Mouse (Mus musculus): Measurements from ENCODE around the gene Prdm16. TPM values are rescaled to one million over a fixed set of nuclear protein-coding genes. Genes with fewer than 3 reads are reported as not detected.

Prdm16 gene
- total RNA-seq, 1 experiment = 3.1 TPM

DNA sequence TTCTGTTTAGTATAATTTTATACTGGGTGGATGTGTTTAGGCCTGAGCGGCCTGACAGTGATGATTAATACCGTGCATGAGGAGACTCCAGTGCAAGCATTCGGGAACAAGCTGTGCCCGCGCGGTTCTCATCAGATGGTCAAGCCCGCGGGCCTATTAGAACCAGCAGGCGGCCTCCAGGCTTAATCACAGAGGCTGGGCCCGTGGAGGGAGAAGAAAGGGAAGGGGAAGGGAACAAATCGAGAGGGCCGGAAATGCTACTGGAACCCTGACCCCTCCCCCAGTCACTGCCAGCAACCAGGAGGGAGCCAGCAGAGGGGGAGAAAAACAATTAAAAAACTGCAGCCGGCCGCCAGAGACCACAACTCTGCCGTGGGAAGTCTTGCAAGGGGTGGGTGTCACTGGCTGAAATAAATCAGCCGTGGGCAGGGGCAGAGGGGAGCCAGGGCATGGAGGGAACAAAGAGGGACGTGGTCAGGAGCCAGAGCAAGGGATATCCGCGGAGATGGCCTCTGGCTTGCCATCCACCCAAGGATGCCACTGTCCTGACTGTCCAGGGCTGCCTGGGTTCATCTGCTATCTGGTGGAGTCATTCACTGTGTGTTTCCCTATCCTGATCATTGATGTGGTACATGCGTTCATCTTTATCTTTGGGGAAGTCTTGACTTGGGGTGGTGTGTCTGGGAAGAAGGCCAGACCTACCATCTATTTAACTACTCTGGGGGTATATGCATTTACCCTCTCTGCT, 246.2 kb downstream of the Prdm16 start:
- Histone ChIP-seq H3K4me3 (ENCODE audit: insufficient read depth in 1 of 2, low read depth in 1 of 2, low read length in 2 of 2, poor library complexity in 1 of 2, severe bottlenecking in 1 of 2) (no peak overlapping the region), H3K9ac (ENCODE audit: insufficient read depth, low read depth, low read length, poor library complexity, severe bottlenecking) (no peak overlapping the region)

DNA sequence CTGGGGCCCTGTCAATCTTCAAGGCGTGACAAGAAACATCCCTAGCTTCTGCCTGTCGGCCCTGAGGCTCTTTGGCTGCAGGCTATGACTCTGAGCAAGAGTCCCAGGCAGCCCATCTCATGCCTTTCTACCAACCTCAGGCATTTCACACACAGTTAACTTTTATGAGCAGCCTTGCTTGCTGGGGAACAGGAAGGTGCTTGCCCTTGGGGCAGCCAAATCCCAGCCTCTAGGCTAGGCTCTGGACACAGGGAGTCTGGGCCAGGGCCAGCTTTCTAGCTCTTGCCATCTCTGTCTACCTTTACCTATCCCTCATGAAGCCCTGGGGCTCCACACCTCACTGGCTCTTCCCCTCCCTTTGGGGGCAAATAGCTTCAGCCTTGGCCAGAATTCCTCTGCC, 247.0 kb downstream of the Prdm16 start:
- DNase-seq (ENCODE audit: low read depth, low spot score) = no peak
- TF ChIP-seq ZC3H11A (IDR thresholded peaks at IDR 0.05; ENCODE audit: borderline replicate concordance, low read depth, low read length) (no peak), ZNF384 (IDR thresholded peaks at IDR 0.05; ENCODE audit: low read depth, low read length) (no peak), MAFK (IDR thresholded peaks at IDR 0.05; ENCODE audit: insufficient read depth, low read depth, low read length) (no peak), CHD2 (IDR thresholded peaks at IDR 0.05; ENCODE audit: low read depth, low read length) (no peak), HCFC1 (IDR thresholded peaks at IDR 0.05; ENCODE audit: borderline replicate concordance, insufficient read depth, low read length) (no peak)
- Histone ChIP-seq H3K9ac (ENCODE audit: insufficient read depth, low read depth, low read length, poor library complexity, severe bottlenecking) (no peak overlapping the region), H3K9me3 (ENCODE audit: control insufficient read depth, insufficient read depth, low read depth, low read length) (no peaks in the 10 kb centered on the region), H3K4me1 (ENCODE audit: control insufficient read depth in 2 of 2, insufficient read depth in 2 of 2, low read length in 2 of 2, poor library complexity in 1 of 2) (peaks cover 0 to 7% of the 10 kb centered on the region in 2 experiments; a peak in 1 of 4 replicates), H3K27ac (ENCODE audit: insufficient read depth, low read depth, low read length, poor library complexity, severe bottlenecking) (no peak overlapping the region), H3K36me3 (ENCODE audit: control insufficient read depth, insufficient read depth, low read length, poor library complexity, severe bottlenecking) (no peaks in the 10 kb centered on the region), H3K4me3 (ENCODE audit: insufficient read depth in 1 of 2, low read depth in 1 of 2, low read length in 2 of 2, poor library complexity in 1 of 2, severe bottlenecking in 1 of 2) (no peak overlapping the region)
- in situ Hi-C loops (cut with MboI; ENCODE audit: low sequenced_read_pairs in 2 of 2, unreplicated experiment in 2 of 2) = no loop called here

More for the DNA sequence above, 246.2 kb downstream of the Prdm16 start:
- DNase-seq (ENCODE audit: low read depth, low spot score) = no peak
- H3K27ac ChIP-seq (ENCODE audit: insufficient read depth, low read depth, low read length, poor library complexity, severe bottlenecking) = no peak overlapping the region
- in situ Hi-C loops (cut with MboI; ENCODE audit: low sequenced_read_pairs in 2 of 2, unreplicated experiment in 2 of 2) = no loop called here
- no peaks in the 10 kb centered on the region for H3K36me3 ChIP-seq (ENCODE audit: control insufficient read depth, insufficient read depth, low read length, poor library complexity, severe bottlenecking)
- H3K4me1 ChIP-seq (ENCODE audit: control insufficient read depth in 2 of 2, insufficient read depth in 2 of 2, low read length in 2 of 2, poor library complexity in 1 of 2) = peaks cover 0 to 7% of the 10 kb centered on the region in 2 experiments; a peak in 1 of 4 replicates
- no peak for TF ChIP-seq ZC3H11A (IDR thresholded peaks at IDR 0.05; ENCODE audit: borderline replicate concordance, low read depth, low read length)
- TF ChIP-seq MAFK (IDR thresholded peaks at IDR 0.05; ENCODE audit: insufficient read depth, low read depth, low read length) = no peak
- TF ChIP-seq CHD2 (IDR thresholded peaks at IDR 0.05; ENCODE audit: low read depth, low read length) = no peak
- TF ChIP-seq ZNF384 (IDR thresholded peaks at IDR 0.05; ENCODE audit: low read depth, low read length) = no peak
- TF ChIP-seq HCFC1 (IDR thresholded peaks at IDR 0.05; ENCODE audit: borderline replicate concordance, insufficient read depth, low read length) = no peak
- no peaks in the 10 kb centered on the region for H3K9me3 ChIP-seq (ENCODE audit: control insufficient read depth, insufficient read depth, low read depth, low read length)

DNA sequence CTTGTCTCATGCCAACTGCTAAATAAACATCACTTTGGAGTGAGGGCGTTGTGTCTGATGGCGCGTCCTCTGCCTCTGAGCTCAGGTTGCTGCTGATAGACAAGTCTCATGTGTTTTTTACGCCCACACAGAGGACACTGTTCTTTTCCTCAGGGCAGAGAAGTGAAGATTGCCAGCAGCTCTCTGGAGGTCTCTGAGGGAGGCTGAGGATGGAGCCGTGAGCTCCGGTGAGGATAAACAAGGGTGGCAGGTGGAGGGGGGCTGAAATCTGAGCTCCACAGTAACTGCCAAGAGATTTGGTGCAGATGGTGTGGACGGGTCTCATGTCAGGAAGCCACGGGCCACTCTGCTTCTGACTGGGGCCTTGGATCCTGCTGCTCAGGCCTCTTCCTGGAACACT, 249.9 kb downstream of the Prdm16 start:
- Histone ChIP-seq H3K9me3 (ENCODE audit: control insufficient read depth, insufficient read depth, low read depth, low read length) (no peaks in the 10 kb centered on the region), H3K4me3 (ENCODE audit: insufficient read depth in 1 of 2, low read depth in 1 of 2, low read length in 2 of 2, poor library complexity in 1 of 2, severe bottlenecking in 1 of 2) (no peak overlapping the region), H3K9ac (ENCODE audit: insufficient read depth, low read depth, low read length, poor library complexity, severe bottlenecking) (no peak overlapping the region), H3K27ac (ENCODE audit: insufficient read depth, low read depth, low read length, poor library complexity, severe bottlenecking) (no peak overlapping the region), H3K4me1 (ENCODE audit: control insufficient read depth in 2 of 2, insufficient read depth in 2 of 2, low read length in 2 of 2, poor library complexity in 1 of 2) (no peaks in the 10 kb centered on the region; a peak in 1 of 4 replicates), H3K36me3 (ENCODE audit: control insufficient read depth, insufficient read depth, low read length, poor library complexity, severe bottlenecking) (no peaks in the 10 kb centered on the region)
- in situ Hi-C loops (cut with MboI; ENCODE audit: low sequenced_read_pairs in 2 of 2, unreplicated experiment in 2 of 2) = no loop called here
- no peak for TF ChIP-seq ZNF384 (IDR thresholded peaks at IDR 0.05; ENCODE audit: low read depth, low read length)
- no peak for TF ChIP-seq CHD2 (IDR thresholded peaks at IDR 0.05; ENCODE audit: low read depth, low read length)
- no peak for TF ChIP-seq HCFC1 (IDR thresholded peaks at IDR 0.05; ENCODE audit: borderline replicate concordance, insufficient read depth, low read length)
- no peak for TF ChIP-seq ZC3H11A (IDR thresholded peaks at IDR 0.05; ENCODE audit: borderline replicate concordance, low read depth, low read length)
- no peak for TF ChIP-seq MAFK (IDR thresholded peaks at IDR 0.05; ENCODE audit: insufficient read depth, low read depth, low read length)
- no peak for DNase-seq (ENCODE audit: low read depth, low spot score)

DNA sequence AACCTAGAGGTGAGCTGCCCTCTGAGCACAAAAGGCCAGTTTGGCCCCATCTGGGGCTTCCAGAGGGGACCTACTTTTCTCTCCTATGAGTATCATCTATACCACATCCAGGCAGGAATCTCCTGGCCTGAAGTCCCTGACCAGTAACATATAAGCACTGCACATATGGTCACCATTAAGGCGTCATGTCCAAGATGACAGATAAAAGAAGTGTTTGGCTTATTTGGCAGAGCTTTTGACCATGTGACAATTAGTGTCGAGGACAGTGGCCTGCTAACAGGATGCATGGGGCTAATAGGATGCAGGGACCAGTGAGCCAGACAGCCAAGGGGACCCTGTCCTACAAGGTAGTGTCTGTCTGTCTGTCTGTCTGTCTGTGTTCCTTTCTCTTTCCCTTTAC, 250.8 kb downstream of the Prdm16 start:
- H3K27ac ChIP-seq (ENCODE audit: insufficient read depth, low read depth, low read length, poor library complexity, severe bottlenecking) = no peak overlapping the region
- no peaks in the 10 kb centered on the region; a peak in 1 of 4 replicates for H3K4me1 ChIP-seq (ENCODE audit: control insufficient read depth in 2 of 2, insufficient read depth in 2 of 2, low read length in 2 of 2, poor library complexity in 1 of 2)
- TF ChIP-seq HCFC1 (IDR thresholded peaks at IDR 0.05; ENCODE audit: borderline replicate concordance, insufficient read depth, low read length) (no peak), ZC3H11A (IDR thresholded peaks at IDR 0.05; ENCODE audit: borderline replicate concordance, low read depth, low read length) (no peak), ZNF384 (IDR thresholded peaks at IDR 0.05; ENCODE audit: low read depth, low read length) (no peak), MAFK (IDR thresholded peaks at IDR 0.05; ENCODE audit: insufficient read depth, low read depth, low read length) (no peak), CHD2 (IDR thresholded peaks at IDR 0.05; ENCODE audit: low read depth, low read length) (no peak)
- no peak overlapping the region for H3K4me3 ChIP-seq (ENCODE audit: insufficient read depth in 1 of 2, low read depth in 1 of 2, low read length in 2 of 2, poor library complexity in 1 of 2, severe bottlenecking in 1 of 2)
- H3K9me3 ChIP-seq (ENCODE audit: control insufficient read depth, insufficient read depth, low read depth, low read length) = no peaks in the 10 kb centered on the region
- in situ Hi-C loops (cut with MboI; ENCODE audit: low sequenced_read_pairs in 2 of 2, unreplicated experiment in 2 of 2) = no loop called here
- H3K36me3 ChIP-seq (ENCODE audit: control insufficient read depth, insufficient read depth, low read length, poor library complexity, severe bottlenecking) = no peaks in the 10 kb centered on the region
- no peak overlapping the region for H3K9ac ChIP-seq (ENCODE audit: insufficient read depth, low read depth, low read length, poor library complexity, severe bottlenecking)
- DNase-seq (ENCODE audit: low read depth, low spot score) = no peak
